Mouse (Mus musculus): ENCODE measurements around the gene Sipa1. TPM values are rescaled to one million over a fixed set of nuclear protein-coding genes. Genes with fewer than 3 reads are reported as not detected.

The Sipa1 gene
- total RNA-seq, 2 experiments from 2014 or later: 23.3 to 31.3 TPM

GRCm38 (mm10) chr19:5651502-5652274 is 11.8 kb downstream of the Sipa1 start:
- no peak for DNase-seq (ENCODE audit: low spot score)
- intact Hi-C loops (cut with DNase I): no loop called here

- peak; percentile 69 for DNase-seq (ENCODE audit: low spot score)
- intact Hi-C loops (cut with DNase I): loop anchor here (5.0 kb wide), 1 partner anchor 78 kb away; the partner anchor contains the start of genes Ehbp1l1 and Fam89b
Observed at GRCm38 (mm10) chr19:5649298-5649741, 14.2 kb downstream of the Sipa1 start.

- intact Hi-C loops (cut with DNase I): loop anchor here (5.0 kb wide), 1 partner anchor 79 kb away; the partner anchor contains the start of genes Ehbp1l1 and Fam89b
- peak; percentile 79 for DNase-seq (ENCODE audit: low spot score)
Observed at GRCm38 (mm10) chr19:5648401-5649297, 14.9 kb downstream of the Sipa1 start.

GRCm38 (mm10) chr19:5647791-5648190 is 15.7 kb downstream of the Sipa1 start:
- intact Hi-C loops (cut with DNase I): loop anchor here (5.0 kb wide), 1 partner anchor 80 kb away; the partner anchor contains the start of genes Ehbp1l1 and Fam89b
- no peak for DNase-seq (ENCODE audit: low spot score)

- DNase-seq (ENCODE audit: low spot score): no peak
- intact Hi-C loops (cut with DNase I): loop anchor here (5.0 kb wide), 1 partner anchor 80 kb away; the partner anchor contains the start of genes Ehbp1l1 and Fam89b
Observed at GRCm38 (mm10) chr19:5646731-5647330, 16.7 kb downstream of the Sipa1 start.

GRCm38 (mm10) chr19:5645280-5645679 is 18.2 kb downstream of the Sipa1 start:
- DNase-seq (ENCODE audit: low spot score): no peak
- intact Hi-C loops (cut with DNase I): loop anchor here (5.0 kb wide), 1 partner anchor 82 kb away; the partner anchor contains the start of genes Ehbp1l1 and Fam89b

GRCm38 (mm10) chr19:5641641-5642040 is 21.9 kb downstream of the Sipa1 start:
- no peak for DNase-seq (ENCODE audit: low spot score)
- intact Hi-C loops (cut with DNase I): no loop called here

GRCm38 (mm10) chr19:5641021-5641420 is 22.5 kb downstream of the Sipa1 start:
- intact Hi-C loops (cut with DNase I): no loop called here
- DNase-seq (ENCODE audit: low spot score): no peak

- intact Hi-C loops (cut with DNase I): no loop called here
- no peak for DNase-seq (ENCODE audit: low spot score)
Observed at GRCm38 (mm10) chr19:5640339-5640738, 23.2 kb downstream of the Sipa1 start.

- intact Hi-C loops (cut with DNase I): loop anchor here (2.0 to 5.0 kb wide), 2 partner anchors 36 to 54 kb away; partner anchors contain the start of gene Rnaseh2c
- DNase-seq (ENCODE audit: low spot score): no peak
Observed at GRCm38 (mm10) chr19:5638416-5639005, 25.0 kb downstream of the Sipa1 start.

- intact Hi-C loops (cut with DNase I): loop anchor here (2.0 to 5.0 kb wide), 3 partner anchors 25 to 55 kb away; partner anchors contain the start of genes Rnaseh2c and Sipa1
- peak; percentile 91 for DNase-seq (ENCODE audit: low spot score)
Observed at GRCm38 (mm10) chr19:5637069-5638047, 26.1 kb downstream of the Sipa1 start, which contains the start of gene Rela. Gene Rela, plus strand, starts transcription at chr19:5637483.

GRCm38 (mm10) chr19:5636571-5637041 is 26.9 kb downstream of the Sipa1 start:
- peak; percentile 46 for DNase-seq (ENCODE audit: low spot score)
- intact Hi-C loops (cut with DNase I): loop anchor here (2.0 to 5.0 kb wide), 2 partner anchors 26 to 34 kb away; partner anchors contain the start of genes Rnaseh2c and Sipa1

GRCm38 (mm10) chr19:5636036-5636570 is 27.4 kb downstream of the Sipa1 start:
- no peak for DNase-seq (ENCODE audit: low spot score)
- intact Hi-C loops (cut with DNase I): loop anchor here (2.0 to 5.0 kb wide), 2 partner anchors 27 to 34 kb away; partner anchors contain the start of genes Rnaseh2c and Sipa1

- intact Hi-C loops (cut with DNase I): no loop called here
- DNase-seq (ENCODE audit: low spot score): no peak
Observed at GRCm38 (mm10) chr19:5632120-5632519, 31.4 kb downstream of the Sipa1 start.

GRCm38 (mm10) chr19:5629907-5630306 is 33.6 kb downstream of the Sipa1 start:
- DNase-seq (ENCODE audit: low spot score): no peak
- intact Hi-C loops (cut with DNase I): no loop called here

GRCm38 (mm10) chr19:5625311-5625710 is 38.2 kb downstream of the Sipa1 start:
- DNase-seq (ENCODE audit: low spot score): no peak
- intact Hi-C loops (cut with DNase I): no loop called here

- intact Hi-C loops (cut with DNase I): no loop called here
- no peak for DNase-seq (ENCODE audit: low spot score)
Observed at GRCm38 (mm10) chr19:5621884-5622283, 41.6 kb downstream of the Sipa1 start.

GRCm38 (mm10) chr19:5620007-5620406 is 43.5 kb downstream of the Sipa1 start:
- intact Hi-C loops (cut with DNase I): no loop called here
- DNase-seq (ENCODE audit: low spot score): no peak
